Mouse (Mus musculus) hindbrain, postnatal 0 days (tissue): Measurements from ENCODE around the gene 4931422A03Rik. TPM values are rescaled to one million over a fixed set of nuclear protein-coding genes. Genes with fewer than 3 reads are reported as not detected.

ENCODE experiments used
- ATAC-seq: fragments of 200-750 bp; cut with Nextera tagmentation; 2 replicates; pipeline ENCODE4 v1.8.0; 2017; ENCODE audit warnings: mild to moderate bottlenecking, moderate TSS enrichment, moderate library complexity
- DNase-seq: peaks from one replicate; pipeline ENCODE4 v3.0.0-alpha.2; 2015; ENCODE audit warnings: low spot score
- H3K27ac ChIP-seq: fragments of 300-500 bp; sonication (generic); 2 replicates; pipeline ENCODE4 v1.5.1; 2014; ENCODE audit warnings: mild to moderate bottlenecking
- H3K27me3 ChIP-seq: fragments of 300-500 bp; sonication (generic); 2 replicates; pipeline ENCODE4 v1.6.1; 2014; ENCODE audit warnings: low read length, mixed read lengths; ENCODE audit not compliant: insufficient read depth
- H3K36me3 ChIP-seq: fragments of 300-500 bp; sonication (generic); 2 replicates; pipeline ENCODE4 v1.6.1; 2014; ENCODE audit warnings: low read length, mixed read lengths; ENCODE audit not compliant: insufficient read depth
- H3K4me1 ChIP-seq: fragments of 300-500 bp; sonication (generic); 2 replicates; pipeline ENCODE4 v1.6.1; 2014; ENCODE audit warnings: antibody characterized with exemption, low read length, mixed read lengths; ENCODE audit not compliant: insufficient read depth
- H3K4me2 ChIP-seq: fragments of 300-500 bp; sonication (generic); 2 replicates; pipeline ENCODE4 v1.6.1; 2014; ENCODE audit warnings: low read depth, mild to moderate bottlenecking, low read length, moderate library complexity, mixed read lengths
- H3K4me3 ChIP-seq: fragments of 300-500 bp; sonication (generic); 2 replicates; pipeline ENCODE4 v1.5.1; 2014; ENCODE audit warnings: low read length
- H3K9ac ChIP-seq: fragments of 300-500 bp; sonication (generic); replicated peaks from 2 replicates; pipeline ENCODE4 v1.6.1; 2014; ENCODE audit warnings: mild to moderate bottlenecking, low read length, moderate library complexity, mixed read lengths
- H3K9me3 ChIP-seq: fragments of 300-500 bp; sonication (generic); 2 replicates; pipeline ENCODE4 v1.6.1; 2016; ENCODE audit warnings: low read length, mixed read lengths
- CTCF ChIP-seq: IDR thresholded peaks from 2 replicates; pipeline ENCODE4 v1.5.1; 2016; ENCODE audit warnings: antibody characterized with exemption, control low read depth, low read depth
- WGBS: fragments of 180-500 bp; shearing (Covaris S2); extraction: QIAGEN DNeasy Blood & Tissue Kit; methylation state at CpG from one replicate; pipeline ENCODE4 v1.1.7; 2014; 5-methylcytosine and 5-hydroxymethylcytosine counted together
- polyA plus RNA-seq: library from polyadenylated mRNA; unstranded; fragments of >200 nt; fragmentation: Nextera tagmentation; extraction: Ambion mirVana; gene quantifications from 2 replicates; pipeline ENCODE4 v1.2.1, GENCODE M21; 2015
- total RNA-seq: library from RNA; depleted of rRNA; stranded (reverse); fragments of >200 nt; gene quantifications from 2 replicates; pipeline ENCODE4 v1.2.3, GENCODE M21; 2014

4931422A03Rik gene
- total and polyA plus RNA-seq, 2 experiments from 2014 or later, result 2.5 TPM; not detected in 1

GRCm38 (mm10) chr2:104038236-104038635 lies 10.1 kb upstream of the 4931422A03Rik start:
- H3K27me3 ChIP-seq, result no peaks in the 10 kb centered on the region
- H3K4me3 ChIP-seq, result no peak overlapping the region
- no peaks in the 10 kb centered on the region for H3K9me3 ChIP-seq
- TF ChIP-seq CTCF, result no peak
- DNase-seq, result no peak
- ATAC-seq, result no peak
- H3K4me2 ChIP-seq, result no peak overlapping the region
- no peak overlapping the region for H3K27ac ChIP-seq
- no peaks in the 10 kb centered on the region for H3K4me1 ChIP-seq
- peaks cover 10% of the 10 kb centered on the region; the same call in 1 of the 2 replicates for H3K36me3 ChIP-seq
- WGBS, result 39% methylated on average over 2 of the region's 2 CpGs
- H3K9ac ChIP-seq, result no peak overlapping the region

GRCm38 (mm10) chr2:104036316-104036715 lies 8.2 kb upstream of the 4931422A03Rik start:
- Histone ChIP-seq H3K27ac (no peak overlapping the region), H3K9me3 (no peaks in the 10 kb centered on the region), H3K9ac (no peak overlapping the region), H3K4me3 (no peak overlapping the region), H3K4me2 (no peak overlapping the region), H3K4me1 (no peaks in the 10 kb centered on the region), H3K36me3 (peaks cover 10% of the 10 kb centered on the region; the same call in 1 of the 2 replicates), H3K27me3 (no peaks in the 10 kb centered on the region)
- ATAC-seq (no peak), DNase-seq (no peak)
- WGBS, result 65% methylated on average over 3 of the region's 3 CpGs
- no peak for TF ChIP-seq CTCF

- no peak for TF ChIP-seq CTCF
- DNase-seq (no peak), ATAC-seq (no peak)
- peaks cover 9% of the 10 kb centered on the region; the same call in 1 of the 2 replicates for H3K36me3 ChIP-seq
- no peak overlapping the region for H3K27ac ChIP-seq
- no peaks in the 10 kb centered on the region for H3K27me3 ChIP-seq
- H3K4me1 ChIP-seq, result no peaks in the 10 kb centered on the region
- 78% methylated on average over 6 of the region's 6 CpGs for WGBS
- H3K9me3 ChIP-seq, result no peaks in the 10 kb centered on the region
- no peak overlapping the region for H3K4me3 ChIP-seq
- H3K4me2 ChIP-seq, result no peak overlapping the region
- no peak overlapping the region for H3K9ac ChIP-seq
These were observed 7.4 kb upstream of the 4931422A03Rik start for GRCm38 (mm10) chr2:104035595-104035994.

- peak; percentile 93 for TF ChIP-seq CTCF
- no peak overlapping the region for H3K4me2 ChIP-seq
- peak; percentile 79 for DNase-seq
- no peaks in the 10 kb centered on the region for H3K4me1 ChIP-seq
- no peak overlapping the region for H3K4me3 ChIP-seq
- no peak overlapping the region for H3K27ac ChIP-seq
- WGBS, result 29% methylated on average over 3 of the region's 3 CpGs
- peak; percentile 63; the same call in 1 of the 2 replicates for ATAC-seq
- no peaks in the 10 kb centered on the region for H3K27me3 ChIP-seq
- H3K9ac ChIP-seq, result no peak overlapping the region
- H3K9me3 ChIP-seq, result no peaks in the 10 kb centered on the region
- peaks cover 5% of the 10 kb centered on the region; the same call in 1 of the 2 replicates for H3K36me3 ChIP-seq
These were observed 6.8 kb upstream of the 4931422A03Rik start for GRCm38 (mm10) chr2:104034832-104035472.

- ATAC-seq (no peak), DNase-seq (no peak)
- Histone ChIP-seq H3K9me3 (no peaks in the 10 kb centered on the region), H3K4me2 (no peak overlapping the region), H3K27ac (no peak overlapping the region), H3K36me3 (peaks cover 5% of the 10 kb centered on the region; the same call in 1 of the 2 replicates), H3K27me3 (no peaks in the 10 kb centered on the region), H3K4me3 (no peak overlapping the region), H3K4me1 (peaks cover 10% of the 10 kb centered on the region), H3K9ac (no peak overlapping the region)
- whole genome bisulfite sequencing, result 91% methylated on average over 3 of the region's 3 CpGs
- no peak for TF ChIP-seq CTCF
These were observed 3.9 kb upstream of the 4931422A03Rik start for GRCm38 (mm10) chr2:104032056-104032455.

- Histone ChIP-seq H3K9ac (no peak overlapping the region), H3K36me3 (no peaks in the 10 kb centered on the region; the same call in 1 of the 2 replicates), H3K27ac (no peak overlapping the region), H3K4me3 (no peak overlapping the region), H3K4me1 (peaks cover 10% of the 10 kb centered on the region), H3K9me3 (no peaks in the 10 kb centered on the region), H3K27me3 (no peaks in the 10 kb centered on the region), H3K4me2 (no peak overlapping the region)
- no peak for TF ChIP-seq CTCF
- 86% methylated on average over 3 of the region's 3 CpGs for whole genome bisulfite sequencing
- no peak for DNase-seq
- ATAC-seq, result no peak
These were observed 2.2 kb upstream of the 4931422A03Rik start for GRCm38 (mm10) chr2:104030381-104030780.

GRCm38 (mm10) chr2:104029074-104029473 lies 913 bp upstream of the 4931422A03Rik start:
- no peaks in the 10 kb centered on the region; the same call in 1 of the 2 replicates for H3K36me3 ChIP-seq
- DNase-seq (no peak), ATAC-seq (no peak)
- H3K9me3 ChIP-seq, result no peaks in the 10 kb centered on the region
- H3K4me1 ChIP-seq, result peaks cover 10% of the 10 kb centered on the region
- H3K27ac ChIP-seq, result no peak overlapping the region
- peak overlapping the region; percentile 69 for H3K4me2 ChIP-seq
- 72% methylated on average over 2 of the region's 2 CpGs for WGBS
- no peak for TF ChIP-seq CTCF
- no peaks in the 10 kb centered on the region for H3K27me3 ChIP-seq
- peak overlapping the region; percentile 98; the same call in 1 of the 2 replicates for H3K9ac ChIP-seq
- peak overlapping the region; percentile 96 for H3K4me3 ChIP-seq
